Mouse (Mus musculus): ENCODE measurements at regions not wholly inside any gene's neighbourhood (a gene's known extent, or its start where the extent isn't known, plus 50 kb on each side); places are given as distances from the start of the nearest gene placed in this dataset.

DNA sequence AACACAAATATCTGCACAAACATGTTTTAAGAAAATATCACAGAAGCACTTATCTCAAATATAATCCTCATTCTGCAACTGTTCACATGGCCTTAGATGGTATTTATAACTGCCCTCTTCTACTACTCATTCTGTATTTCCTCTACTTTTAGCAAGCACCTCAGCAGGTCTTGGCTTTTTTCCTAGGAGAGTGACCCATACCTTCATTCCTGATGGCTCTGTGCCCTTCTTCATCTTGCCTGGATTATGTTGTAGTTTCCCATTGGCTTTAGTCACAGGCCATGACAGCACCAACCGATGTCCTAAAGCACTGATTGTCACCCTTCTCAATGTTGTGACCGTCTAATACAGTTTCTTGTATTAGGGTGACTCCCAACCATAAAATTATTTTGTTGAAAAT lies 61.2 kb upstream of the Hs3st4 start:
- no peak for DNase-seq

DNA sequence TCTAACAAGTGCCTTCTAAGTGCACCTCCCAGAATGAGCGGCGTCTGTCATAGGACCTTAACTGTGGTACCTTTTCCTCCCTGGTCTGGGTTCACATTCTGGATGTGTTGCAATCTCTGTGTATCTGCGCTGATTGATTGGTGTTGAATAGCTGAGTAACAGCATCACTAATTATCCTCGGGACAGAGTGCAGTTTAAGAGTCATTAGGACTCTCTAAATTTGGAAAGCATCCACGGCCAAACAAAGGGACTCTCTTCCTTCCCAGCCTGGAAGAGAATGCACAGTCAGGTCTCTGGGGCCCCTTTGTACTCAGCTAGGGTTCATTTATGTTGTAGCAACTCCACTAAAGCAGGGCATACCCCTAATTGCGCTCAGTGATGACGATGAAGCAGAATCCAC lies 50.2 kb upstream of the Hs3st4 start:
- no peak for DNase-seq
